Comparison of ENCODE assay signal across 27 mouse cellular contexts in genomic region chr11:57866466-57866865, GRCm38 (mm10). TPM values are rescaled to one million over a fixed set of nuclear protein-coding genes. Genes with fewer than 3 reads are reported as not detected.
DNase-seq lines count a peak whose midpoint lies in the region; ATAC-seq and TF ChIP-seq lines count a peak whose summit lies in the region.
"Had no signal": no experiment of that assay in that cellular context is flagged by ENCODE, and none has a peak within 500 bp of the region (broad histone marks: within the 10 kb centered on the region; RNA-seq: fewer than 3 reads in every experiment).

No protein-coding gene starts in this region.

- TF ChIP-seq CTCF in lung, embryonic 14.5 days (IDR thresholded peaks at IDR 0.05; ENCODE audit: low read depth), result no peak

- 0 out of 2 replicates have a peak, but pooled peaks cover 4% of the 10 kb centered on the region for H3K27me3 ChIP-seq in heart, embryonic 12.5 days (replicated peaks)
- no peaks in the 10 kb centered on the region for H3K27me3 ChIP-seq in lung, embryonic 14.5 days (ENCODE audit: insufficient read depth, low read length)
- H3K27me3 ChIP-seq in intestine, embryonic 15.5 days (replicated peaks), result no peaks in the 10 kb centered on the region
- H3K27me3 ChIP-seq: lung, embryonic 15.5 days had no signal

- 6% methylated on average over 7 of the region's 7 CpGs for WGBS in heart, embryonic 12.5 days
- 6% methylated on average over 7 of the region's 7 CpGs for WGBS in lung, embryonic 14.5 days
- WGBS in intestine, embryonic 15.5 days, result 27% methylated on average over 7 of the region's 7 CpGs

- peak overlapping the region; percentile 36; the same call in 1 of the 2 replicates for H3K27ac ChIP-seq in heart, embryonic 12.5 days (ENCODE audit: poor library complexity, severe bottlenecking)
- H3K27ac ChIP-seq in lung, embryonic 14.5 days (ENCODE audit: low read depth), result no peak overlapping the region
- peak overlapping the region; percentile 51; the same call in 1 of the 2 replicates for H3K27ac ChIP-seq in intestine, embryonic 15.5 days
- H3K27ac ChIP-seq: embryonic facial prominence, embryonic 15.5 days; hindbrain, embryonic 12.5 days; layer of hippocampus, adult 2 months; liver, embryonic 13.5 days; lung, embryonic 15.5 days had no signal

- intact Hi-C loops in heart, postnatal 25 days (cut with DNase I), result no loop called here
- intact Hi-C loops in gastrocnemius, postnatal 14 days (cut with DNase I; ENCODE audit: low total_unique reads), result no loop called here

- H3K9me3 ChIP-seq in heart, embryonic 12.5 days (replicated peaks), result no peaks in the 10 kb centered on the region
- H3K9me3 ChIP-seq in lung, embryonic 14.5 days (ENCODE audit: low read depth, low read length), result no peaks in the 10 kb centered on the region
- no peaks in the 10 kb centered on the region for H3K9me3 ChIP-seq in intestine, embryonic 15.5 days
- H3K9me3 ChIP-seq: embryonic facial prominence, embryonic 15.5 days; hindbrain, embryonic 12.5 days; liver, embryonic 13.5 days; lung, embryonic 15.5 days had no signal

- peak overlapping the region; percentile 15; the same call in 1 of the 2 replicates for H3K9ac ChIP-seq in heart, embryonic 12.5 days
- no peak overlapping the region for H3K9ac ChIP-seq in lung, embryonic 14.5 days
- H3K9ac ChIP-seq in intestine, embryonic 15.5 days, result no peak overlapping the region
- H3K9ac ChIP-seq: embryonic facial prominence, embryonic 15.5 days; forebrain, postnatal 0 days; hindbrain, embryonic 12.5 days; liver, embryonic 13.5 days; lung, embryonic 15.5 days had no signal

- no peak for DNase-seq in heart, postnatal 25 days (ENCODE audit: low spot score)
- no peak for DNase-seq in lung, embryonic 14.5 days
- no peak for DNase-seq in lung, postnatal 14 days
- no peak for DNase-seq in frontal cortex, adult 2 months (ENCODE audit: extremely low spot score in 1 of 2, low spot score in 1 of 2)
- no peak for DNase-seq in gastrocnemius, postnatal 14 days
- DNase-seq: adrenal gland, adult 8-10 months; B cell, adult 2 months; cerebellum, adult 11-12 months; cerebellum, postnatal 10 days; forebrain, postnatal 0 days; kidney, postnatal 25 days; liver, embryonic 13.5 days; thymus, postnatal 25 days had no signal

- ATAC-seq in heart, embryonic 12.5 days (ENCODE audit: insufficient number of reproducible peaks, low FRiP score), result 0 out of 2 replicates have a peak, but pooled peaks have one; percentile 39
- ATAC-seq in lung, embryonic 14.5 days (ENCODE audit: insufficient read depth), result 0 out of 2 replicates have a peak, but pooled peaks have one; percentile 33
- ATAC-seq in intestine, embryonic 15.5 days, result no peak
- ATAC-seq: forebrain, postnatal 0 days had no signal

- peak overlapping the region; percentile 29; the same call in 1 of the 2 replicates for H3K4me2 ChIP-seq in heart, embryonic 12.5 days
- no peak overlapping the region for H3K4me2 ChIP-seq in lung, embryonic 14.5 days
- no peak overlapping the region for H3K4me2 ChIP-seq in intestine, embryonic 15.5 days (replicated peaks)
- H3K4me2 ChIP-seq: embryonic facial prominence, embryonic 15.5 days; hindbrain, embryonic 12.5 days; liver, embryonic 13.5 days; lung, embryonic 15.5 days had no signal

- no peaks in the 10 kb centered on the region for H3K36me3 ChIP-seq in heart, embryonic 12.5 days
- H3K36me3 ChIP-seq in lung, embryonic 14.5 days (ENCODE audit: insufficient read depth), result no peaks in the 10 kb centered on the region
- no peaks in the 10 kb centered on the region for H3K36me3 ChIP-seq in intestine, embryonic 15.5 days
- H3K36me3 ChIP-seq: embryonic facial prominence, embryonic 15.5 days; hindbrain, embryonic 12.5 days; liver, embryonic 13.5 days; lung, embryonic 15.5 days had no signal

- no peak overlapping the region for H3K4me3 ChIP-seq in heart, embryonic 12.5 days
- H3K4me3 ChIP-seq in lung, embryonic 14.5 days (ENCODE audit: low read depth, low read length), result no peak overlapping the region
- H3K4me3 ChIP-seq in intestine, embryonic 15.5 days (replicated peaks), result no peak overlapping the region
- H3K4me3 ChIP-seq: embryonic facial prominence, embryonic 15.5 days; hindbrain, embryonic 12.5 days; layer of hippocampus, adult 2 months; liver, embryonic 13.5 days; lung, embryonic 15.5 days had no signal

- peaks cover 42% of the 10 kb centered on the region for H3K4me1 ChIP-seq in heart, embryonic 12.5 days (replicated peaks)
- peaks cover 4% of the 10 kb centered on the region; the same call in 1 of the 2 replicates for H3K4me1 ChIP-seq in lung, embryonic 14.5 days (ENCODE audit: insufficient read depth)
- H3K4me1 ChIP-seq in intestine, embryonic 15.5 days (replicated peaks), result peaks cover 13% of the 10 kb centered on the region; the same call in 1 of the 2 replicates
- H3K4me1 ChIP-seq: embryonic facial prominence, embryonic 15.5 days; liver, embryonic 13.5 days had no signal

RNA-seq across cellular contexts. Expression of gene Hand1, which starts 33.8 kb away (rescaled TPM):
- polyA plus RNA-seq in heart, embryonic 12.5 days (2016; fragmentation: Nextera tagmentation; extraction: Ambion mirVana), result 62.0 and 66.2 TPM in 2 replicates
- total RNA-seq in heart, postnatal 25 days (2021), result not detected
- not detected in 2 replicates for polyA plus RNA-seq in lung, embryonic 14.5 days (2014; fragmentation: Nextera tagmentation; extraction: Ambion mirVana)
- polyA plus RNA-seq in intestine, embryonic 15.5 days (2015; fragmentation: Nextera tagmentation; extraction: Ambion mirVana), result 25.9 and 27.5 TPM in 2 replicates
- polyA plus RNA-seq in frontal cortex, adult 2 months (2012; rRNA removed), result 0.28 and 1.6 TPM in 2 replicates
- total RNA-seq in gastrocnemius, postnatal 14 days (2021), result not detected
- total RNA-seq: CH12.LX; forebrain, postnatal 0 days; layer of hippocampus, adult 2 months; layer of hippocampus, postnatal 25 days; MEL; midbrain, postnatal 0 days had no signal
- polyA plus RNA-seq: cortical plate, adult 2 months; forebrain, postnatal 0 days; gonadal fat pad, adult 2 months; kidney, embryonic 14.5 days; midbrain, postnatal 0 days; spleen, adult 2 months had no signal

Comparison
In these comparisons a context has a peak if more than half of its experiments do, and no peak if none do; other contexts are left out.
1. RNA of gene Hand1, which starts 33.8 kb away (polyA plus RNA-seq): 62.0 to 66.2 TPM in heart, embryonic 12.5 days and 25.9 to 27.5 TPM in intestine, embryonic 15.5 days; 0.28 to 1.6 TPM in frontal cortex, adult 2 months and not detected in lung, embryonic 14.5 days; every median in the first group is over 10 times any median in the second.